Mouse (Mus musculus) neural tube, embryonic 15.5 days (tissue): Measurements from ENCODE around the gene Ctbs. TPM values are rescaled to one million over a fixed set of nuclear protein-coding genes. Genes with fewer than 3 reads are reported as not detected.

Experiments
- ATAC-seq: fragments of 200-750 bp; cut with Nextera tagmentation; 2 replicates; pipeline ENCODE4 v1.8.0; 2017; ENCODE audit warnings: mild to moderate bottlenecking, moderate TSS enrichment, moderate library complexity; ENCODE audit not compliant: low FRiP score
- H3K27ac ChIP-seq: fragments of 300-500 bp; sonication (generic); replicated peaks from 2 replicates; pipeline ENCODE4 v1.5.1; 2015; ENCODE audit warnings: mild to moderate bottlenecking, inconsistent platforms
- H3K27me3 ChIP-seq: fragments of 300-500 bp; sonication (generic); replicated peaks from 2 replicates; pipeline ENCODE4 v1.6.1; 2015; ENCODE audit warnings: inconsistent platforms
- H3K36me3 ChIP-seq: fragments of 300-500 bp; sonication (generic); 2 replicates; pipeline ENCODE4 v1.6.1; 2015; ENCODE audit warnings: inconsistent platforms
- H3K4me1 ChIP-seq: fragments of 300-500 bp; sonication (generic); 2 replicates; pipeline ENCODE4 v1.6.1; 2015; ENCODE audit warnings: inconsistent platforms
- H3K4me2 ChIP-seq: fragments of 300-500 bp; sonication (generic); 2 replicates; pipeline ENCODE4 v1.6.1; 2015; ENCODE audit warnings: inconsistent platforms, mild to moderate bottlenecking, moderate library complexity
- H3K4me3 ChIP-seq: fragments of 300-500 bp; sonication (generic); replicated peaks from 2 replicates; pipeline ENCODE4 v1.5.1; 2015; ENCODE audit warnings: mild to moderate bottlenecking, inconsistent platforms
- H3K9ac ChIP-seq: fragments of 300-500 bp; sonication (generic); replicated peaks from 2 replicates; pipeline ENCODE4 v1.6.1; 2015; ENCODE audit warnings: mild to moderate bottlenecking, inconsistent platforms
- H3K9me3 ChIP-seq: fragments of 300-500 bp; sonication (generic); replicated peaks from 2 replicates; pipeline ENCODE4 v1.6.1; 2016; ENCODE audit warnings: inconsistent platforms
- WGBS: fragments of 180-500 bp; shearing (Covaris S2); methylation state at CpG from one replicate; pipeline ENCODE4 v1.1.7; 2015; ENCODE audit warnings: mixed read lengths; 5-methylcytosine and 5-hydroxymethylcytosine counted together
- polyA plus RNA-seq: library from polyadenylated mRNA; unstranded; fragments of >200 nt; fragmentation: Nextera tagmentation; extraction: Ambion mirVana; gene quantifications from 2 replicates; pipeline ENCODE4 v1.2.1, GENCODE M21; 2015

Gene Ctbs
- polyA plus RNA-seq, 1 experiment from 2014 or later: 5.7 TPM

DNA sequence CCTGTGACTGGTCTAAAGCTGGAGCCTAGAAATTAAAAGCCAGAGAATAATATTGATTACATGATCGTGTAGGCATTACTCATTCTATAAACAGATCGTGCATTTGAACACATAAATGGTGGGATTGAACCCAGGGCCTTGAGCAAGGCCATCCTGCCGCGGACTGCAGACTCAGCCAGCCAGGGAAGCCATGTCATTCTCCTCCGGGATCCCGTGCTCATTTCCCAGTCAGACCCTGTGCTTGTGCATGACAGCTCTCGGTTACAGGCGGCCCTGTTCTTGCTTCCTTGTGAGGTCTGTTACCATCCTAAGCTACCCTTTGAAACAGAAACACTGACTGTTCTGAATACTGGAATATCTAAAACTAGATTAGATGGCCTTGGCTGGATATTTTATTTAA is 14.9 kb upstream of the Ctbs start:
- Histone ChIP-seq H3K27ac (no peak overlapping the region), H3K36me3 (peaks cover 59% of the 10 kb centered on the region), H3K9ac (no peak overlapping the region), H3K4me2 (no peak overlapping the region), H3K9me3 (no peaks in the 10 kb centered on the region), H3K4me1 (no peaks in the 10 kb centered on the region), H3K27me3 (no peaks in the 10 kb centered on the region), H3K4me3 (no peak overlapping the region)
- ATAC-seq: no peak
- 92% methylated on average over 8 of the region's 8 CpGs for WGBS

DNA sequence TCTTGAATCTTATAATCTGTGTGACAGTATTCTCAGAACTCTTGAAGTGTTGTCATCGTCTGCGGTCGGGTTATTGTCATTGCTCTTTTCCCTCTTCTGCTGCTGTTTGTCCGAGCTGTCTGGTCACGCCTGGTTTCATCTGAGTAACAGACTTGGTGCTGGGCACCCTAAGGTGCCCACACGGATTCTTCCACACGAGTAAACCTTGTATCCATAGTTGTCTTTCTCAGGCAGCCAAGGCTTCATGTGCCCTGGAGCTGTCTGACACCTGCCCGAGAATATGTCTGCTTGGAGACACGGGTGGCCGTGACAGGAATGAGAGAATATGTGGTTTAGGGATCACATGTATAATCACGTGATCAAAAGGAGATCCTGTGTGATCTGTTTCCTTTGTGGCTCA is 14.1 kb upstream of the Ctbs start:
- Histone ChIP-seq H3K27ac (no peak overlapping the region), H3K4me2 (no peak overlapping the region), H3K36me3 (peaks cover 61% of the 10 kb centered on the region), H3K4me1 (no peaks in the 10 kb centered on the region), H3K9ac (no peak overlapping the region), H3K4me3 (no peak overlapping the region), H3K27me3 (no peaks in the 10 kb centered on the region), H3K9me3 (no peaks in the 10 kb centered on the region)
- 91% methylated on average over 11 of the region's 11 CpGs for WGBS
- ATAC-seq: no peak

DNA sequence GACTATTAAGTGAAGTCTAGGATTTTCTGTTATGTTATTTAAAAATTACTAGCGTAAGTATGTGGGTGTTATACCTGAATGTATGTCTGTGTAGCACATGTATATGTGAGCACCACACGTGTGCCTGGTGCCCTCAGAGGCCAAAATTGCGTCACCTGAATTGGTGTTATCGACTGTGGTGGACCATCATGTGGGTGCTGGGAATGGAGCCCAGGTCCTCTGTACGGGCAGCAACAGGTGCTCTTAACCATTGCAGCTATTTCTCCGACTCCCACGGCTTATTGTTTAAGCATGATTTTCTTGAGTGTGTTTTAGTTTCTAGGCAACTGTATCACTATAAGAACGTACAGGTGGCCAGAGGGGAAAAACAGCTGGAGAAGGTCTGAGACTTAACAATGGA is 13.5 kb upstream of the Ctbs start:
- ATAC-seq: no peak
- 96% methylated on average over 8 of the region's 8 CpGs for WGBS
- H3K36me3 ChIP-seq: peaks cover 57% of the 10 kb centered on the region

DNA sequence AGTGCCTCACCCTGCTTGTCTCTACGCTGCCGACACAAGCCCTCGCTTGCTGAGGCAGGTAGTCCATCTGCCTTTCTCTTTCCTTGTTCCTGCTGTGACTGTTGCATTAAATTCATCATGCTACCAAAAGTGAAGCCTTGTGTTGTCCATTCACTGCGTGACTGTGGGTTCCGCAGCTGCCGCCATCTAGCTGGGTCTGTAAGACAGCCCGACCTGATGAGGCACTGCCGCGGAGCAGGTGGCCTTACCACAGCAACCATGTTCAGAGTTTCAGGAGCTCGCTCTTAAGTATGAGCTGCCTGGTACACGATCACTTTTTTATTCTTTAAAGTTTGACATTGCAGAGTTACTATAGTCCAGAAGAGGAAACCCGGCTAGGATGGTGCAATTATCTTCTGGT is 9.6 kb upstream of the Ctbs start:
- 92% methylated on average over 12 of the region's 12 CpGs for WGBS
- Histone ChIP-seq H3K4me2 (no peak overlapping the region), H3K4me3 (no peak overlapping the region), H3K4me1 (no peaks in the 10 kb centered on the region), H3K36me3 (peaks cover 38% of the 10 kb centered on the region), H3K27ac (no peak overlapping the region), H3K27me3 (no peaks in the 10 kb centered on the region), H3K9me3 (no peaks in the 10 kb centered on the region), H3K9ac (no peak overlapping the region)
- no peak for ATAC-seq

More for the DNA sequence above, 13.5 kb upstream of the Ctbs start:
- Histone ChIP-seq H3K4me2 (no peak overlapping the region), H3K9ac (no peak overlapping the region), H3K4me3 (no peak overlapping the region), H3K9me3 (no peaks in the 10 kb centered on the region), H3K4me1 (no peaks in the 10 kb centered on the region), H3K27ac (no peak overlapping the region), H3K27me3 (no peaks in the 10 kb centered on the region)

DNA sequence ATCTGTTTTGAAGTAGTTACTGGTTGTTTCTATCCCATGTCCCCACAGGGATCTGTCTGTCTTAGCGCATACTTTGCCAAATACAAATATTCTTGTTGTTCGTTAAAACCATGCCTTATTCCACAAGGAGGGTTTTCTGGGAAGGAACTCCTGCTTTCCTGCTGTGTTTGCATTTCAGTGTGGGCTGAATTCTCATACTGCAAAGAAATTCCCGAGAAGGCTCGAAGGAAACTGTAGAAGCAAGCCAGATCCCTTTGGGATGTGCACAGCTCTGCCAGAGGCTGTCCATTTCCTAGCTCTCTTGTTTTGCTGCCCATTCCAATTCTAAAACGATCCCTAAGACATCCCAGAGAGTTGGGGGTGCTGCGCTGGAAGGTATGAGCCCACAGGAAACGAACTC is 9.2 kb upstream of the Ctbs start:
- Histone ChIP-seq H3K4me1 (no peaks in the 10 kb centered on the region), H3K9ac (no peak overlapping the region), H3K36me3 (peaks cover 38% of the 10 kb centered on the region), H3K27me3 (no peaks in the 10 kb centered on the region), H3K4me3 (no peak overlapping the region), H3K9me3 (no peaks in the 10 kb centered on the region), H3K27ac (no peak overlapping the region), H3K4me2 (no peak overlapping the region)
- 89% methylated on average over 7 of the region's 7 CpGs for WGBS
- ATAC-seq: no peak

DNA sequence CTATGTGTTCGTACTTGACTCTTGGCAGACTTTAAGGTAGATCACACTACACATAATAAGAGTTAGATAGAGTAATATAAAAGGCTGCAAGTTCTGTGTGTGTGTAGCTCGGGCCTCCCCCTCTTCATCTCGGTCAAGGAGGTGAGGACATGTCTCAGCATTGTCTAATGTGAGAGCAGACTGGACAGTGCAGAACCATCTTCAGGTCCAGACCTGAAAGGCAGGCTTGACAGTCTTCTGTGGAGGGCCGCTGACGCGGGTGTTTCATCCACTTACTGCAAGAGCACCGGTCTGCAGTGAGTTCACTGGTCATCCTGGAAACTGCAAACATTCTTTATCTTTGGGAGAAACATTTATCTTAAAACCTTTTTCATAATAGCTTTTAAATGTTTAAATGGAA is 7.1 kb upstream of the Ctbs start:
- no peak overlapping the region for H3K9ac ChIP-seq
- no peak overlapping the region for H3K4me3 ChIP-seq
- ATAC-seq: no peak
- 96% methylated on average over 7 of the region's 7 CpGs for WGBS
- no peaks in the 10 kb centered on the region for H3K4me1 ChIP-seq
- H3K9me3 ChIP-seq: no peaks in the 10 kb centered on the region
- no peak overlapping the region for H3K4me2 ChIP-seq
- no peak overlapping the region for H3K27ac ChIP-seq
- H3K27me3 ChIP-seq: no peaks in the 10 kb centered on the region
- H3K36me3 ChIP-seq: peaks cover 18% of the 10 kb centered on the region; the same call in 1 of the 2 replicates

DNA sequence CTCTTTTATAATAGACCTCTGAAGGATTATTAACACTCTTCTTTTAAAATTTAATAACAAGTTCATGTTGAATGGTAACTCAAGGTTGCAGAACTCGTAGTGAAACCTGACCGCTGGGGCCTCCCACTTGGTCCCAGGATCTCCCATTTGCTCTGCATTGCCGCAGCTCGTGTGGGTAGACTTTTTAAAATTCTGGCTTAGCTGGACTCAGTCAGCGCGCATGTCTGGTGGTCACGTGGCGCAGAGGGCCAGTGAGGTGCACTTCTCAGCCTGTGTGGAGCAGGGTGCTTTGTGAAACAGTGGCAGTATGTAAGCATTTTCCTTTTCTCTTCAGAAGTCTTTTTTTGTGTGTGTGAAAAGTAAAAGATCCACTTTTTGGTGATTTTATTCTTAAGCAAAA is 6.7 kb upstream of the Ctbs start:
- no peaks in the 10 kb centered on the region for H3K9me3 ChIP-seq
- H3K27ac ChIP-seq: no peak overlapping the region
- peaks cover 16% of the 10 kb centered on the region; the same call in 1 of the 2 replicates for H3K36me3 ChIP-seq
- H3K4me2 ChIP-seq: no peak overlapping the region
- no peak overlapping the region for H3K9ac ChIP-seq
- no peak for ATAC-seq
- WGBS: 93% methylated on average over 8 of the region's 8 CpGs
- no peak overlapping the region for H3K4me3 ChIP-seq
- H3K4me1 ChIP-seq: no peaks in the 10 kb centered on the region
- H3K27me3 ChIP-seq: no peaks in the 10 kb centered on the region

DNA sequence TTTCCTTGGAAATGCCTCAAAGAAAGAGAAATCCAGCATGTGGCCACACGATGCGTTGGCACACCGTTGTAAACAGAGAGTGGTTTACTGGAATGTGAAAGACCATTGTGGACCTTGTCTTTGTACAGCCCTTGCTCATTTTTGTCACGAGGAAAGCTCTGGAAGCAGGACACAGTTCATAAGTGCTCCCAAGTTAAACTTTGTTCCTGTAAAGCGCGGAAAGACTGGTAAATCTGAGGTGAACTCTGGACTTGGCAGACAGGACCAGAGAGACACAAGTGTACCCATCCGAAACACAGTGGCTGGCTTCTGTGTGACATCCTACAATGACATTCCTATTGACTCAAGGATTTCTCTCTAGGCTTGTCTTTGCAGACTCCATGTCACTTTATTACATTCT is 6.2 kb upstream of the Ctbs start:
- 88% methylated on average over 7 of the region's 7 CpGs for WGBS

DNA sequence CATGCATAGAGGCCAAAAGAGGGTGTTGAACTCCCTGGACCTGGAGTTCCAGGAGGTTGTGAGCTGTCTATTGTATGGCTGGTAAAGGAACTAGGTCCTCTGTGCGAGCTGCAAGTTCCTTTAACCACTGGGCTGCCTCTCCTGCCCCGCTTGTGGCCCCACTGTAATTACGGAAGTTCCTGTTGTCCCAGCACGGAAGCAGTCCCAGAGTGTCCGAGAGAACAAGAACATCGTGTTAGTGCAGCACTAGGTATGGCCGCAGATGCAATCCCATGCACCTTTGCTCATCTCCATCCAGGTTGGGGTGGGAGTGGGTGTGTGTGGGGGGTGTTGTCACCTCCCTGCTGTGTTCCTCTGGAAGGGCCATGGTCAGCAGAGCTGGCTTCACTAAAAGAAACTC is 4.7 kb upstream of the Ctbs start:
- ATAC-seq: no peak
- Histone ChIP-seq H3K27ac (no peak overlapping the region), H3K9me3 (no peaks in the 10 kb centered on the region), H3K4me3 (no peak overlapping the region), H3K4me2 (no peak overlapping the region), H3K36me3 (peaks cover 7% of the 10 kb centered on the region; the same call in 1 of the 2 replicates), H3K4me1 (peaks cover 11% of the 10 kb centered on the region), H3K9ac (no peak overlapping the region), H3K27me3 (no peaks in the 10 kb centered on the region; the same call in 1 of the 2 replicates)
- 95% methylated on average over 7 of the region's 7 CpGs for WGBS

More for the DNA sequence above, 6.2 kb upstream of the Ctbs start:
- Histone ChIP-seq H3K9ac (no peak overlapping the region), H3K27me3 (no peaks in the 10 kb centered on the region), H3K9me3 (no peaks in the 10 kb centered on the region), H3K4me2 (no peak overlapping the region), H3K27ac (no peak overlapping the region), H3K4me3 (no peak overlapping the region), H3K36me3 (peaks cover 12% of the 10 kb centered on the region; the same call in 1 of the 2 replicates), H3K4me1 (0 out of 2 replicates have a peak, but pooled peaks cover under 1% of the 10 kb centered on the region)
- no peak for ATAC-seq

DNA sequence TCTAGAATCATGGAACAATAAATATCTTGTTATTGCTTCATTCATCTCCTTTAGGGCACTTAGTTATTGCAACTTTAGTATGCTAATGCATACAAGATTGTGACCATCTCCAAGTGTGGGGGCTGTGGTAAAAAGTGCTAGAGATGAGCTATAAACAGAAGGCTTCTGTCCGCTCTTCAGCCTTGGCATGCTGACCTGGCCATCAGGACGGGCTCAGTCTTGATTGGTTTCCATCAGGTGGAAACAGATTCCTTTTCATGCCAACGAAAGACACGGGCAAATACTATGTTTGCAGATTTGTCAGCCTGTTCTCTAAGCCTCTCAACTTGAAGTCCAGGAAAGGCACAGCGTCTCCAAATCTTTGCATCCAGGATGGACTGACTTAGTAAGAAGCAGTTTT is 2.4 kb upstream of the Ctbs start:
- H3K36me3 ChIP-seq: no peaks in the 10 kb centered on the region; the same call in 1 of the 2 replicates
- peaks cover 21% of the 10 kb centered on the region for H3K4me1 ChIP-seq
- H3K27me3 ChIP-seq: no peaks in the 10 kb centered on the region; the same call in 1 of the 2 replicates
- H3K9me3 ChIP-seq: no peaks in the 10 kb centered on the region
- ATAC-seq: no peak
- H3K9ac ChIP-seq: no peak overlapping the region
- WGBS: 89% methylated on average over 5 of the region's 5 CpGs
- no peak overlapping the region for H3K27ac ChIP-seq
- no peak overlapping the region for H3K4me2 ChIP-seq
- H3K4me3 ChIP-seq: no peak overlapping the region

DNA sequence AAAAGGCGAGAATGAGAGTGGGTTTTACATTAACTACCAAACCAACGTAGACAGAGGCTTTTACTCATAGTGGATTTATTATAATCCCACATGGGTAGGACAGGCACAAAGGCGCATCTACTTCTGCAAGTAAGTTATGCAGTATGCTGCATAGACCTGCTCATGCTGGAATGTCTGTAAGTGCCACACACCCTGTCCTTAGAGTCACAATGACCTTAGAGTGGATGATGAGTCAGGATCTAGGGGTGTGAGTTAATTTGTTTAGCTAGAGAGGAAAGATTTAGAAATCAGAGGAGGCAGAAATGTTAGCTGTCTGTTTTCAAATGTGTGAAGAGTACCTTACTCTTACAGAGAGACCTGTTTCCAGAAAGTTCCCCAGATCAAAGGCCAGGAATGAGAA is 2.0 kb upstream of the Ctbs start:
- Histone ChIP-seq H3K4me3 (no peak overlapping the region), H3K4me1 (peaks cover 21% of the 10 kb centered on the region), H3K9ac (no peak overlapping the region), H3K4me2 (no peak overlapping the region), H3K27ac (no peak overlapping the region), H3K36me3 (no peaks in the 10 kb centered on the region; the same call in 1 of the 2 replicates), H3K27me3 (no peaks in the 10 kb centered on the region; the same call in 1 of the 2 replicates), H3K9me3 (no peaks in the 10 kb centered on the region)
- 88% methylated on average over 3 of the region's 3 CpGs for WGBS
- ATAC-seq: no peak

DNA sequence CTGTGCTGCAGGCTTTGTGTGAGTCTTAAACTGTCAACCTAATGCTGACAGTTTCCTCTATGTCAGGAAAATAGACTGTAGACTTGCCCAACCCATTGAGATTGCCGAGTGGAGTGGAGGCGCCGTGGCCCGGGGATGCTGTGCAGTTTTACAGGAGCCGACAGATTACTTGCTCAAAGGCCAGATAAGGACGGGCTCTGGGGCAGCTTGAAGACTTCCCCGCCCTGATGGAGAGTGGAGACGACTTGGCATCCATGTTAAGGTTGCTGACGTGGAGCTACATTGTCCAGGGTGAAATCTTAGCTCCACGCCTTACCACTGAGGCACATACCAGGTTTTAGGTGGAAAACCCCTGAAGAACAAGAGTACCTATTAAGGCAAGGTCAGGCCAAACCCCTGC is 1.2 kb upstream of the Ctbs start:
- Histone ChIP-seq H3K27ac (no peak overlapping the region), H3K27me3 (no peaks in the 10 kb centered on the region; the same call in 1 of the 2 replicates), H3K36me3 (no peaks in the 10 kb centered on the region; the same call in 1 of the 2 replicates), H3K4me3 (no peak overlapping the region), H3K4me1 (peaks cover 21% of the 10 kb centered on the region), H3K4me2 (no peak overlapping the region), H3K9me3 (no peaks in the 10 kb centered on the region), H3K9ac (no peak overlapping the region)
- no peak for ATAC-seq
- WGBS: 93% methylated on average over 10 of the region's 10 CpGs

DNA sequence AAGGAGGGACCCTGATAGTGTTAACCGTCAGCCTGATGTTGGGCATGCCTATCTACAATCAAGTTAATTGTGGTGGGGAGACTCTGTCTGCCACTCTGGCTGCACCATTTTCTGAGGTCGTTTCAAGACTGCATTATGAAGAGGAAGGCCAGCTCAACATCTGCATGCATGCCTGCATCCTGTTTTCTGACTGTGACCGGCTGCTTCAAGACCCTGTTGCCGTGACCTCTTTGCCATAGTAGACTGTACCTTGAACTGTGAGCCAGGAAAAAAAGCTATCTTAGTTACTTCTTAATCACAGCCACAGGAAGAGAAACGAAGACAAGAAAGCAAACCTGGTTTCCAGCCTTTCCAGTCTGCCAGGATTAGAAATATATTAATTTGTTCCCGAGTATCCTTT is 626 bp upstream of the Ctbs start:
- no peak overlapping the region for H3K4me3 ChIP-seq
- no peak for ATAC-seq
- H3K27ac ChIP-seq: 0 out of 2 replicates have a peak overlapping the region, but pooled peaks have one; percentile 13
- no peaks in the 10 kb centered on the region; the same call in 1 of the 2 replicates for H3K27me3 ChIP-seq
- no peak overlapping the region for H3K4me2 ChIP-seq
- peaks cover 21% of the 10 kb centered on the region for H3K4me1 ChIP-seq
- H3K9me3 ChIP-seq: no peaks in the 10 kb centered on the region
- no peak overlapping the region for H3K9ac ChIP-seq
- no peaks in the 10 kb centered on the region for H3K36me3 ChIP-seq
- WGBS: 62% methylated on average over 6 of the region's 6 CpGs
